Mouse (Mus musculus) hindbrain, embryonic 14.5 days (tissue): ENCODE measurements around the gene Fbh1. TPM values are rescaled to one million over a fixed set of nuclear protein-coding genes. Genes with fewer than 3 reads are reported as not detected.

Source experiments
- ATAC-seq: fragments of 200-750 bp; cut with Nextera tagmentation; 2 replicates; pipeline ENCODE4 v1.8.0; 2017; ENCODE audit warnings: moderate number of reproducible peaks, mild to moderate bottlenecking, moderate TSS enrichment, moderate library complexity; ENCODE audit not compliant: low FRiP score
- DNase-seq: peaks from one replicate; pipeline ENCODE4 v3.0.0-alpha.2; 2015; ENCODE audit warnings: low spot score
- H3K27ac ChIP-seq: fragments of 300-500 bp; sonication (generic); 2 replicates; pipeline ENCODE4 v1.5.1; 2014; ENCODE audit warnings: mild to moderate bottlenecking, moderate library complexity
- H3K27me3 ChIP-seq: fragments of 300-500 bp; sonication (generic); 2 replicates; pipeline ENCODE4 v1.6.1; 2014; ENCODE audit warnings: mild to moderate bottlenecking, low read length, mixed read lengths; ENCODE audit not compliant: control insufficient read depth, insufficient read depth
- H3K36me3 ChIP-seq: fragments of 300-500 bp; sonication (generic); replicated peaks from 2 replicates; pipeline ENCODE4 v1.6.1; 2014; ENCODE audit not compliant: control insufficient read depth, insufficient read depth
- H3K4me1 ChIP-seq: fragments of 300-500 bp; sonication (generic); replicated peaks from 2 replicates; pipeline ENCODE4 v1.6.1; 2014; ENCODE audit warnings: antibody characterized with exemption, low read length, mixed read lengths; ENCODE audit not compliant: control insufficient read depth, insufficient read depth
- H3K4me2 ChIP-seq: fragments of 300-500 bp; sonication (generic); replicated peaks from 2 replicates; pipeline ENCODE4 v1.6.1; 2014; ENCODE audit warnings: mild to moderate bottlenecking, moderate library complexity
- H3K4me3 ChIP-seq: fragments of 300-500 bp; sonication (generic); replicated peaks from 2 replicates; pipeline ENCODE4 v1.5.1; 2014; ENCODE audit warnings: mild to moderate bottlenecking, low read length
- H3K9ac ChIP-seq: fragments of 300-500 bp; sonication (generic); 2 replicates; pipeline ENCODE4 v1.6.1; 2014
- H3K9me3 ChIP-seq: fragments of 300-500 bp; sonication (generic); 2 replicates; pipeline ENCODE4 v1.6.1; 2016; ENCODE audit warnings: low read length; ENCODE audit not compliant: control insufficient read depth
- WGBS: fragments of 180-500 bp; shearing (Covaris S2); extraction: QIAGEN DNeasy Blood & Tissue Kit; methylation state at CpG from one replicate; pipeline ENCODE4 v1.1.7; 2014; 5-methylcytosine and 5-hydroxymethylcytosine counted together
- polyA plus RNA-seq: library from polyadenylated mRNA; unstranded; fragments of >200 nt; fragmentation: Nextera tagmentation; extraction: Ambion mirVana; gene quantifications from 2 replicates; pipeline ENCODE4 v1.2.1, GENCODE M21; 2014

The Fbh1 gene
- polyA plus RNA-seq, 1 experiment from 2014 or later = 139 TPM

- peaks cover 12% of the 10 kb centered on the region; the same call in 1 of the 2 replicates for H3K4me1 ChIP-seq
- 43% methylated on average over 6 of the region's 6 CpGs for WGBS
- H3K4me3 ChIP-seq = peak overlapping the region; percentile 44
- peak overlapping the region; percentile 90 for H3K4me2 ChIP-seq
- no peak overlapping the region for H3K9ac ChIP-seq
- ATAC-seq = no peak
- H3K27ac ChIP-seq = no peak overlapping the region
- no peak for DNase-seq
- H3K9me3 ChIP-seq = no peaks in the 10 kb centered on the region
- no peaks in the 10 kb centered on the region for H3K36me3 ChIP-seq
- H3K27me3 ChIP-seq = peaks cover 33% of the 10 kb centered on the region
Measured at GRCm38 (mm10) chr2:11706746-11707065, 70.7 kb downstream of the Fbh1 start.

GRCm38 (mm10) chr2:11706030-11706745 lies 71.2 kb downstream of the Fbh1 start:
- peaks cover 12% of the 10 kb centered on the region; the same call in 1 of the 2 replicates for H3K4me1 ChIP-seq
- peak overlapping the region; percentile 90 for H3K4me2 ChIP-seq
- H3K27me3 ChIP-seq = peaks cover 33% of the 10 kb centered on the region
- peak overlapping the region; percentile 44 for H3K4me3 ChIP-seq
- ATAC-seq (peak; percentile 66), DNase-seq (no peak)
- 5% methylated on average over 28 of the region's 28 CpGs for WGBS
- H3K27ac ChIP-seq = no peak overlapping the region
- H3K9ac ChIP-seq = peak overlapping the region; percentile 52
- H3K9me3 ChIP-seq = no peaks in the 10 kb centered on the region
- H3K36me3 ChIP-seq = no peaks in the 10 kb centered on the region

- Histone ChIP-seq H3K9me3 (no peaks in the 10 kb centered on the region), H3K36me3 (no peaks in the 10 kb centered on the region), H3K27me3 (peaks cover 33% of the 10 kb centered on the region), H3K4me2 (peak within 1 kb of the TSS; percentile 90), H3K27ac (no peak within 1 kb of the TSS), H3K4me3 (peak within 1 kb of the TSS; percentile 44), H3K4me1 (peaks cover 12% of the 10 kb centered on the region; the same call in 1 of the 2 replicates), H3K9ac (peak within 1 kb of the TSS; percentile 52)
- ATAC-seq (peak; percentile 67), DNase-seq (no peak)
- WGBS = under 1% methylated on average over 37 of the region's 37 CpGs
Measured at GRCm38 (mm10) chr2:11705201-11706025, 72.0 kb downstream of the Fbh1 start, which contains the start of gene Il15ra. Gene Il15ra, plus strand, starts transcription at chr2:11705290.

- Histone ChIP-seq H3K27ac (no peak overlapping the region), H3K27me3 (peaks cover 7% of the 10 kb centered on the region), H3K36me3 (no peaks in the 10 kb centered on the region), H3K4me3 (no peak overlapping the region), H3K4me2 (no peak overlapping the region), H3K9me3 (no peaks in the 10 kb centered on the region), H3K9ac (no peak overlapping the region), H3K4me1 (no peaks in the 10 kb centered on the region)
- DNase-seq (no peak), ATAC-seq (no peak)
- WGBS = 93% methylated on average over 2 of the region's 2 CpGs
Measured at GRCm38 (mm10) chr2:11699905-11700304, 77.5 kb downstream of the Fbh1 start.

GRCm38 (mm10) chr2:11698994-11699393 lies 78.4 kb downstream of the Fbh1 start:
- H3K27me3 ChIP-seq = peaks cover under 1% of the 10 kb centered on the region; the same call in 1 of the 2 replicates
- no peak overlapping the region for H3K4me3 ChIP-seq
- DNase-seq = no peak
- H3K36me3 ChIP-seq = no peaks in the 10 kb centered on the region
- no peak for ATAC-seq
- no peak overlapping the region for H3K9ac ChIP-seq
- H3K9me3 ChIP-seq = no peaks in the 10 kb centered on the region
- H3K4me1 ChIP-seq = no peaks in the 10 kb centered on the region
- WGBS = 67% methylated on average over 5 of the region's 5 CpGs
- H3K27ac ChIP-seq = no peak overlapping the region
- H3K4me2 ChIP-seq = no peak overlapping the region

GRCm38 (mm10) chr2:11695867-11696266 lies 81.5 kb downstream of the Fbh1 start:
- Histone ChIP-seq H3K9ac (no peak overlapping the region), H3K36me3 (no peaks in the 10 kb centered on the region), H3K4me1 (no peaks in the 10 kb centered on the region), H3K27me3 (no peaks in the 10 kb centered on the region), H3K9me3 (no peaks in the 10 kb centered on the region), H3K27ac (no peak overlapping the region), H3K4me3 (no peak overlapping the region), H3K4me2 (no peak overlapping the region)
- ATAC-seq (no peak), DNase-seq (no peak)
- WGBS = 66% methylated on average over 2 of the region's 2 CpGs

GRCm38 (mm10) chr2:11694104-11694503 lies 83.3 kb downstream of the Fbh1 start:
- no peak for DNase-seq
- no peaks in the 10 kb centered on the region for H3K4me1 ChIP-seq
- H3K27me3 ChIP-seq = no peaks in the 10 kb centered on the region
- no peaks in the 10 kb centered on the region for H3K36me3 ChIP-seq
- no peak for ATAC-seq
- no peak overlapping the region for H3K9ac ChIP-seq
- no peak overlapping the region for H3K4me2 ChIP-seq
- H3K27ac ChIP-seq = no peak overlapping the region
- WGBS = 71% methylated on average over 2 of the region's 2 CpGs
- H3K9me3 ChIP-seq = no peaks in the 10 kb centered on the region
- H3K4me3 ChIP-seq = no peak overlapping the region

GRCm38 (mm10) chr2:11693352-11693751 lies 84.0 kb downstream of the Fbh1 start:
- 97% methylated on average over 4 of the region's 4 CpGs for WGBS
- Histone ChIP-seq H3K9ac (no peak overlapping the region), H3K4me1 (no peaks in the 10 kb centered on the region), H3K4me2 (no peak overlapping the region), H3K36me3 (no peaks in the 10 kb centered on the region), H3K4me3 (no peak overlapping the region), H3K27ac (no peak overlapping the region), H3K27me3 (no peaks in the 10 kb centered on the region), H3K9me3 (no peaks in the 10 kb centered on the region)
- no peak for DNase-seq
- ATAC-seq = no peak
